Mouse (Mus musculus) megakaryocyte, embryonic 14.5 days (primary cell): Measurements from ENCODE around the gene Ttc38. TPM values are rescaled to one million over a fixed set of nuclear protein-coding genes. Genes with fewer than 3 reads are reported as not detected.

Experiments
- H3K27me3 ChIP-seq: replicated peaks from 2 replicates; pipeline ENCODE3; 2012; ENCODE audit warnings: inconsistent platforms
- H3K36me3 ChIP-seq: replicated peaks from 2 replicates; pipeline ENCODE3; 2012; ENCODE audit warnings: low read length, inconsistent platforms, mixed read lengths
- H3K4me1 ChIP-seq: 2 replicates; pipeline ENCODE4 v1.6.1; 2012; ENCODE audit warnings: inconsistent platforms
- H3K4me3 ChIP-seq: replicated peaks from 2 replicates; pipeline ENCODE3; 2012; ENCODE audit warnings: moderate library complexity, mild to moderate bottlenecking, inconsistent platforms
- H3K9me3 ChIP-seq: 2 replicates; pipeline ENCODE4 v1.6.1; 2012; ENCODE audit warnings: inconsistent platforms
- FLI1 ChIP-seq: IDR thresholded peaks from 2 replicates; pipeline ENCODE4 v1.6.1; 2012; ENCODE audit warnings: low read length, inconsistent platforms, mixed read lengths
- GATA1 ChIP-seq: IDR thresholded peaks from 3 replicates; pipeline ENCODE4 v1.6.1; 2012; ENCODE audit warnings: mixed read lengths, low read length, inconsistent platforms, borderline replicate concordance
- polyA plus RNA-seq: library from polyadenylated mRNA; stranded (reverse); fragments of >175 nt; gene quantifications from 2 replicates; pipeline ENCODE4 v1.2.3, GENCODE M21; 2012; ENCODE audit warnings: low replicate concordance; ENCODE audit not compliant: insufficient read depth

Ttc38 gene
- polyA plus RNA-seq, 1 experiment, result 1.5 TPM

DNA sequence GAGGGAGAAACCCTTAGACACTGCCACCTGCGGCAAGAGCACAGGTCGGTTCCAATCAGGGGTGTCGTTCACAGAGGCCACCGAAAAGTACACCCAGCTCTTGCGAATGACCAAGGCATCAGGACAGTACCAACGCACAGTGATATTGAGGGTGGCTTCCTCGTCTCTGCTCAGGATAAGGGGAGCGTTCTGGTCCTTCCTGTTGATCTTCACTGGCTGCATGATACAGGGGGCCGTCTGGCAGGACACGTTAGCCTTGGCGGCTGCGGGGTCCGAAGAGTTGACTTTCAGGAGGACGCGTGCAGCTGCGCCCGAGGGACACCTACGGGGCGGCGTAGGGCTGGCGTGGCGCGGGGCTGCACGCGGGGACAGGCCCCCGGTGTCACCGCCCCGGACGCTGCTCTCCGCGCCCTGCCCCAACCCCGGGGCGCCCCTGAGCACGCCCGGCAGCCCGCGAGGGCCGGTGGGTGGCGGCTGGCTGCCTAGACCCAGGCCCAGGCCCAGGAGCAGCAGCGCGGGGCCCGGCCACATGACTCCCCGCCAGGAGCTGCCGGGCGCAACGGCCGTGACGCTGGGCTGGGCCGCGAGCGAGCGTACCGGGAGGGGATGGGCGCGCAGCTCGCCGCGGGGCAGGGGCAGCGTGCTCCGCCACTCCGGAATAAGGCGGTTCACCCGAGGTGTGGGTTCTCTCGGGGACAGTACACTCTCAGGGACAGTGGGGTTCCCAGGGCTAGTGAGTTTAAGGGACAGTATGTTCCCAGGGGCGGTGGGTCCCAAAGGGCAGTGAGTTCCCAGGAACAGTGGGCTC lies 10.7 kb upstream of the Ttc38 start, which contains the start of gene Pkdrej:
Pkdrej (minus strand) TSS at position 532 of the 808 bp plus-strand sequence.
- peaks cover 73% of the 10 kb centered on the region for H3K27me3 ChIP-seq
- H3K9me3 ChIP-seq, result peaks cover 43% of the 10 kb centered on the region
- TF ChIP-seq GATA1 (no peak), FLI1 (no peak)
- peaks cover 11% of the 10 kb centered on the region; the same call in 1 of the 2 replicates for H3K4me1 ChIP-seq
- H3K4me3 ChIP-seq, result peak within 1 kb of the TSS; percentile 74
- H3K36me3 ChIP-seq, result no peaks in the 10 kb centered on the region

DNA sequence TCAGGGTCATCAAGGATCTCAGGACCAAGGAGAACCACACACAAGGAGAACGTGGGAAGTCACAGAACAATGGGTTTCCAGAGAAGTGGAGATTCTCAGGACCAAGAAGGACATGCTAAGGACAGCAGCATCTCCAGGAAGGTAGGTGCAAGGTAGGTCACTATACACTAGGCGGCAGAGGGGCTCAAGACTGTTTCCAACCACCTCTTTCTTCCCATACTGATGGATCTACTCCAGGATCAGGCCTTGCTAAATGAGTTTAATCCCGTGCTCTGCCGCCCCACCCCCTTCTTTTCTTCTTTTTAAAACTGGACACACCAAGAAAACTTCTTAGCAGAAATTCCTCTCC lies 10.1 kb upstream of the Ttc38 start:
- Histone ChIP-seq H3K9me3 (peaks cover 38% of the 10 kb centered on the region), H3K27me3 (peaks cover 68% of the 10 kb centered on the region), H3K4me3 (no peak overlapping the region), H3K36me3 (no peaks in the 10 kb centered on the region), H3K4me1 (peaks cover 11% of the 10 kb centered on the region; the same call in 1 of the 2 replicates)
- TF ChIP-seq FLI1 (no peak), GATA1 (no peak)

DNA sequence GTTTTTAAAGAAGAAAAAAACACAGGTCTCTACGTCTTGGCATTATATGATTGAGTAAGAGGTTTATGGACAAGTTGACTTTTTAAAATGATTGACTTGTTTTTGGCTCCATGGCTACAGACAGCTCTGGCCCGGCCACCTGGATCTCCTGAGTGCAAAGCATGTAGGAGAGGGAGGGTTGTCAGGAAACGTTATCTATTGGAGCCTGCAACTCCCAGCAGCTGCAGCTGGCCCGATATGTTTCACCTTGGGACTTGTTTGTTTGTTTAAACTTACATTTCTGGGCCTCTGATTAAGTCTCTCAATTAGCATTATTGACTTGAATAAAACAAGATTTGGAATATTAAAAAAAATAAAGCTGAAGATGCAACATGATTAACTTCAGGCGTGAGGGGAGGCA lies 5.4 kb upstream of the Ttc38 start:
- H3K4me1 ChIP-seq, result peaks cover 7% of the 10 kb centered on the region
- H3K36me3 ChIP-seq, result no peaks in the 10 kb centered on the region
- H3K9me3 ChIP-seq, result no peaks in the 10 kb centered on the region
- TF ChIP-seq FLI1 (no peak), GATA1 (no peak)
- H3K4me3 ChIP-seq, result no peak overlapping the region
- peaks cover 46% of the 10 kb centered on the region for H3K27me3 ChIP-seq

DNA sequence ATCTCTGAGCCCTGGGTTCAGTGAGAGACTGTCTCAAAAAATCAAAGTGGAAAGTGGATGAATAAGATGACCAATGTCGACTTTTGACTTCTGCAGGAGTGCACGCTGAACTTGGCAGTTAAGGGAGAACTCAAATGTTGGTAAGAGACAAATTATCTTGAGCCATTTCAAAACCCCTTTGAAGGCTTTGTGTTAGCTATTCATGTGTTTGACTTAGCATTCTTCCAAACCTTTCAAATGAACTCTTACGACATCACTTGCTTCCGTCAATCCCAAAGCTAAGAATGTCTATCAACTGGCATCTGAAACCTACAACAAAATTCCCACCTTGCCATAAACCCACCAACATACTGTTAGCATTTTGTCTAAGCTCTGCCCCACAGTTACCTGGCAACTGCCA lies 4.0 kb upstream of the Ttc38 start:
- no peak overlapping the region for H3K4me3 ChIP-seq
- no peaks in the 10 kb centered on the region for H3K36me3 ChIP-seq
- no peaks in the 10 kb centered on the region for H3K9me3 ChIP-seq
- H3K4me1 ChIP-seq, result peaks cover 16% of the 10 kb centered on the region
- TF ChIP-seq GATA1 (no peak), FLI1 (no peak)
- H3K27me3 ChIP-seq, result peaks cover 38% of the 10 kb centered on the region

DNA sequence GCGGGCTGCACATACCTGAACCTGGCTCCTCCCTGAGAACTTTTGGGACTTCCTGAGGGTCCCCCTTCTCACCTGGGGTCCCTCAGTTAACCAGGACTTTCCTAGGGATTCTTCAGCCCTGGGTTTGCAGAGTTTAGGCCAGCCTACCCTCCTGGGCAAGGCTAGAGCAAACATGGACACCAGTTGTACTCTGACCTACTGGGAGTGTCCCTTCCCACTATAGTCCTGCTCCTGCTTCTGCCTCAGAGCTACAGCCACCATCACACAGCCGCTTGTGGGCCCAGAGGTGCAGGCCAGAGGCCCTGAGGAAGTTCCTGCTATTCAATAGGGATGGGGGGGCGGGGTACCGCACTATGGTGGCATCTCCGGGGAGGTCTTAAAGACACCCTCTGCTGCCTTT lies 2.6 kb upstream of the Ttc38 start:
- peaks cover 26% of the 10 kb centered on the region for H3K27me3 ChIP-seq
- H3K36me3 ChIP-seq, result no peaks in the 10 kb centered on the region
- no peaks in the 10 kb centered on the region for H3K9me3 ChIP-seq
- H3K4me1 ChIP-seq, result peaks cover 16% of the 10 kb centered on the region
- TF ChIP-seq GATA1, result no peak
- TF ChIP-seq FLI1, result no peak
- no peak overlapping the region for H3K4me3 ChIP-seq

DNA sequence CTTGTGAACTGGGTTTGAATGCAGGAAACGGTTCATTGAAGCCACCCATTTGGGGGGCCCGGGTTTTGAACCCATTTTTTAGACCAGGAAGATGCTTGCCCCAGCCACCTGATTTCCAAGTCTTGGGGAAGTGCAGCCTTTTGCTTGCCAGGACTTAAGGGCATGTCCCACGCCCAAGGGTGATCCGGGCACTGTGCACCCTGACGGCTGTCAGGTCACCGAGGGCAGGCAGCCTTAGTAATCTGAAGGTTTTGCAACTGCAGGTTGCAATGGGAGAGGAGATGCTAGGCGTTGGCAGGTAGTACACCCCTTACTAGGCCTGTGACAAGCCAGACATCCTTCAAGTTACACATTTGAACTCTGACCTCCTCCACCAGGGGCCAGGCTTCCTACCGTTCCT lies 493 bp downstream of the Ttc38 start:
- Histone ChIP-seq H3K9me3 (0 out of 2 replicates have a peak, but pooled peaks cover 4% of the 10 kb centered on the region), H3K4me1 (peaks cover 16% of the 10 kb centered on the region), H3K36me3 (peaks cover 9% of the 10 kb centered on the region), H3K27me3 (peaks cover 19% of the 10 kb centered on the region), H3K4me3 (peak overlapping the region; percentile 92)
- TF ChIP-seq GATA1, result no peak
- TF ChIP-seq FLI1, result no peak

DNA sequence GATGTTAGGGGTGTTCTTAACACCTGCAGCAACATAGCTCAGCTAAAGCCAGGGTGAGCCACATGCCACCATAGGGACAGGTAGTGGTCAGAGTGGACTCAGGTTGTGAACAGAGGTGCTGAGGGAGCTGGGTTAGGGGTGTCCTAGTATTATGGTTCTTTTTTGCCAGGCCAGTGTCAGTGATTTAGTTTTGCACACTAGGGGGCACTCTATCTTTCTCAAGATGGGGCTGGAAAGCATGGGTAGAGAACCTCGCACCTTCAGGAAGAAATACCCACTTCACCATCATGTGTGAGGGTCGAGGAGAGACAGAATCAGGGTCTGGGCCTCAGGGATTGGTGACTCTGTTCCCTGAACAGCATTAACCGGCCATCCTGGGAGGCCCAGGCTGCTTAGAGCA lies 3.2 kb downstream of the Ttc38 start:
- TF ChIP-seq GATA1, result no peak
- no peak for TF ChIP-seq FLI1
- no peak overlapping the region for H3K4me3 ChIP-seq
- H3K27me3 ChIP-seq, result peaks cover 5% of the 10 kb centered on the region
- H3K36me3 ChIP-seq, result peaks cover 9% of the 10 kb centered on the region
- peaks cover 16% of the 10 kb centered on the region for H3K4me1 ChIP-seq
- H3K9me3 ChIP-seq, result 0 out of 2 replicates have a peak, but pooled peaks cover 4% of the 10 kb centered on the region

DNA sequence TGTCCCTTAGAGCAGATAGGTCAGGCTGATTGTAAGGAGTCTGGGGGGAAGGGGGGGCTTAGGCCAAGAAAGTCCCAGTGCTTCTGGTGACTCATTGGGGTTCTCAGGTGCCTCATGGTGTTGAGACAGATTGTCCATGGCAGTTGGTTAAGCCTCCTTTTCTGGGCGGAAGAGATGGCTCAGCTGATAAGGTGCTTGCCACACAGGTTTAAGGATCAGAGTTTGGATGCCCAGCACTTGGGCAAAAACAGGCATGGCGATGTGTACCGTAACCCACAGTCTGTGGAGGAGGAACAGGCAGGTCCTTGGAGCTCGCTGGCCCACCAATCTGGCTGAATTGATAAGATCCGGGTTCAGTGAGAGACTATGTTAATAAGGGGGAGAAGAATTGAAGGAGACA lies 4.8 kb downstream of the Ttc38 start:
- 0 out of 2 replicates have a peak, but pooled peaks cover 4% of the 10 kb centered on the region for H3K9me3 ChIP-seq
- no peak overlapping the region for H3K4me3 ChIP-seq
- TF ChIP-seq GATA1, result no peak
- no peak for TF ChIP-seq FLI1
- peaks cover 10% of the 10 kb centered on the region for H3K4me1 ChIP-seq
- H3K27me3 ChIP-seq, result peaks cover 2% of the 10 kb centered on the region
- H3K36me3 ChIP-seq, result peaks cover 9% of the 10 kb centered on the region

DNA sequence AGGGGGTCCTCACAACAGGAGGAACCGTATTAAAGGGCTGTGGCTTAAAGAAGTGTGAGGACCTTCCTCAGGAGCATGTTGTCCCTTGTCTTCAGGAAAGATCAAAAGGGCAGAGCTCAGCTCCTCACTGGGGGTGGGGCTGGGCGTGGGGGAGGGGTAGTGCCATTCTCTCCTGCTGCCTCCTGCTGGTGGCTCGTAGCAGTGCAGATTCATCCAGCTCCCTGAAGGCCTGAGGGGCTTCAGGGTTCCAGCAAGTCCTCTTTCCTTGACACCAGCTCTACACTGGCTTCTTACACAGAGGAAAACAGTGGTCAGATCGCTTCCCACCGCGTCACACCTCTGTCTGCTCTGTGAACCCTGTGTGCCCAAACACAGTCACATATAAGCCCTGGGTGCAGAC lies 8.9 kb downstream of the Ttc38 start:
- Histone ChIP-seq H3K4me1 (no peaks in the 10 kb centered on the region), H3K9me3 (0 out of 2 replicates have a peak, but pooled peaks cover under 1% of the 10 kb centered on the region), H3K4me3 (no peak overlapping the region), H3K36me3 (peaks cover 3% of the 10 kb centered on the region), H3K27me3 (peaks cover 18% of the 10 kb centered on the region)
- TF ChIP-seq GATA1, result no peak
- no peak for TF ChIP-seq FLI1

DNA sequence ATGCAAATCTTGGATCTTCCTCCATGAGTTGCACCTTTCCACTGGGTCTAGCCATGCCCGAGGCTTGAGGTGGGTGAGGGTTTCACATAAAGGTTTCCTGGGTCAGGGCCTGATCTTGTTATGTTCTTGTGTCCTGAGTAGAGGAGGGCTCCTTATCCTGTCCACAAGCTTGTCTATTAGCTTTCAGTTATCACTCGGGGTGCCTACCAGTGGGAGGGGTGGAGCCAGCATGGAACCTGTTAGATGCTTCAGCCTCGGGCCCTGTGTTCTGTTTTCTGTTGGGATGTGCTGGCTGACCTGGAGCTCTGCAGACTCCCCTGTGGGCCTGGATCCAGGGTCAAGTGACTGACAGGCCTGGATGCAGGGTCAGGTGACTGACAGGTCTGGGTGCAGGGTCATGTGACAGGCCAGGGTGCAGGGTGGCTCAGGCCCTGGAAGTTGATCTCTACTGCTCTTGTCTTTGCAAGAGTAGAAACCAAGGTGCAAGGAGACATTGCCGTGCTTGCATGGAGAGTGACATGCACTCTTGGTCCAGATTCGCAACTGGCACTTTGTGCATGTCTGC lies 9.8 kb downstream of the Ttc38 start:
- no peak for TF ChIP-seq FLI1
- no peak for TF ChIP-seq GATA1

More for the DNA sequence above, 9.8 kb downstream of the Ttc38 start:
- H3K9me3 ChIP-seq, result peaks cover 4% of the 10 kb centered on the region; the same call in 1 of the 2 replicates
- H3K4me1 ChIP-seq, result no peaks in the 10 kb centered on the region
- no peak overlapping the region for H3K4me3 ChIP-seq
- peaks cover 19% of the 10 kb centered on the region for H3K27me3 ChIP-seq
- no peaks in the 10 kb centered on the region for H3K36me3 ChIP-seq
